Mouse (Mus musculus) liver, embryonic 14 days (tissue): ENCODE measurements around the gene BC005561. TPM values are rescaled to one million over a fixed set of nuclear protein-coding genes. Genes with fewer than 3 reads are reported as not detected.

Source experiments
- polyA plus RNA-seq: library from polyadenylated mRNA; depleted of rRNA; stranded (reverse); fragments of >200 nt; gene quantifications from 2 replicates; pipeline ENCODE4 v1.2.3, GENCODE M21; 2012; rRNA removed

BC005561 gene
- polyA plus RNA-seq: 0.78 and 0.86 TPM in 2 replicates

DNA sequence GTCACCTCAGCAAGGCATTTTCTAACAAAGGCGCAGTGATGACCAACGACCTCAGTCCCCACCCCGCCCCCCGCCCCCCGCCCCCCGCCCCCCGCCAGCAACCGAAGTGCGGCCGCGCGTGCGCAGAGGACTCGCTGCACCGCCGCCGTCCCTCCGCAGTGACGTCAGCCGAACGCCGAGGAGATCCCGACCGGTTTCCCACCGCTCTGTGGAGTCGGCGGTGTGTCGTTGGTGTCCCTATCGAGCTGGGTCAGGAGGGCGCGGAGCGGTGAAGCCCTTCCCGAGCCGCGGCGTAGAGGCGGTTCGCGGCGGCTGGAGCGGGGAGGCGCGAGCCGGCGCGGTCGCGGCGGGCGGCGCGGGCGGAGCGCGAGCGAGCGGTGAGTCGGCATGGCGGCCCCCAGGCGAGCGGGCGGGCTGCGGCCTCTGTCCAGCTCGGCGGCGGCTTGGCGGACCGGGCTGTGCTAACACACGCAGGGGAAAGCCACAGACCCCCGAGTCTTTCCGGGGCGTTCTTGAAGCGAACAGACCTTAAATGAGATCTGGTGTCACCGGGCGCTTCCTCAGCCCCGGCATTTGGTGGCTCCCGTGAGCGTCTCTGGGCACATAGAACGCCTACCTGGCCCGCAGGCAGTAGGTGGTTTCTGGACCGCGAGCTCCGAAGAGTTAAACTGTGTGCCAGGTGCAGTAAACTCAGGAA lies at the start of gene BC005561:
Gene BC005561, plus strand, starts transcription at position 158 of the 697 bp plus-strand sequence.

DNA sequence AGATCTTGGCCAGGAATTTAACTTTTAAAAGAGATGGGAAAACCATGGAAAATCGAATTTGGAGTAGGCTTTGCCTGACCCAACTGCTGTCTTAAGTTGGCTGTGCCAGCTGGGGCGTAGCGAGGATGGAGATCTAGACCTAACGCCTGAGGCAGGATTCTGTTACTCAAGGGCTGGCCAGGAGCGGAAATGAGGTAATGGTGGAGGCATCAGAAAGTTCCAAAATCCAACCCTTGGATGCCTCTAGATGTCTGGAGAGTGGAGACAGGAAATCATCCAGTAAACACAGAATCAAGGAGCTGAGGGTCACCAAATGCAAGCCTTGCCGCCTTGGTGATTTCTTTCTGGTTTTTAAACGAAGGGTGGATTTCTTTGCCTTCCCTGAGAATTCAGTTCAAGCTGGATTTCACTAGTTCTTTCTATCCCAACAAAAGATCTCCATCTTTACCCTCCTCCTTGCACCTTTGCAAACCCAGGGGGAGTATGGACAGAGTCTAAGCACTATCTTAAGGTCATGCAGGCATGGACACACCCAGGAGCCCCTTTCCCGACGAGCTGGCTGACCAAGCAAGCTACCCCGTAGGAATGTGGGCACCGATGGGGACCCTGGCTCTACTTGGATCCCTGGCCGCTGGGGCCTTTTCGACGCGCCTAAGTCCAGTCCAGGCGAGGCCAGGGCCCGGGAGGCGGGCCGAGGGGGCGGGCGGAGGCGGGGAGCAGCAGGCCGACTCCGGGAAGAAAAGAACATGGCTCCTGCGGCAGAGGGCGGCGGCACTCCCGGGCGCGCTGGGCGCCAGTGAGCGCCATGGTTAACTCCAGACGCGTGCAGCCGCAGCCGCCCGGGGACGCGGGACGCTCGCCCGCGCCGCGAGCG lies 49.1 kb upstream of the BC005561 start, which contains the start of gene Pkd2:
Gene Pkd2, plus strand, starts transcription at position 619 of the 874 bp plus-strand sequence.

Other genes starting within 250 kb of the BC005561 start
- 0.02 TPM in 1 of 2 replicates, not detected in the other for gene Ibsp, start 209.2 kb upstream of the BC005561 start, polyA plus RNA-seq
- gene Mepe, start 183.0 kb upstream of the BC005561 start, polyA plus RNA-seq: not detected in 2 replicates
- 2.6 and 3.6 TPM in 2 replicates for gene Spp1, start 73.2 kb upstream of the BC005561 start, polyA plus RNA-seq
- gene Pkd2, start 48.9 kb upstream of the BC005561 start, polyA plus RNA-seq: 2.7 and 3.0 TPM in 2 replicates